Mouse (Mus musculus) c-Kit-negative CD71-positive TER-119-positive erythroid progenitor cells, embryonic 14.5 days (primary cell): ENCODE results near the gene Slx4.
"Not testable (repeated sequence)": the region's sequence is repeated elsewhere in the genome, so short reads cannot be mapped to it uniquely, and the experiment has no call there.

Source experiments
- DNase-seq: peaks from one replicate; pipeline ENCODE4 v3.0.0-alpha.2; 2013; ENCODE audit warnings: low read depth, low spot score

Slx4 gene

DNA sequence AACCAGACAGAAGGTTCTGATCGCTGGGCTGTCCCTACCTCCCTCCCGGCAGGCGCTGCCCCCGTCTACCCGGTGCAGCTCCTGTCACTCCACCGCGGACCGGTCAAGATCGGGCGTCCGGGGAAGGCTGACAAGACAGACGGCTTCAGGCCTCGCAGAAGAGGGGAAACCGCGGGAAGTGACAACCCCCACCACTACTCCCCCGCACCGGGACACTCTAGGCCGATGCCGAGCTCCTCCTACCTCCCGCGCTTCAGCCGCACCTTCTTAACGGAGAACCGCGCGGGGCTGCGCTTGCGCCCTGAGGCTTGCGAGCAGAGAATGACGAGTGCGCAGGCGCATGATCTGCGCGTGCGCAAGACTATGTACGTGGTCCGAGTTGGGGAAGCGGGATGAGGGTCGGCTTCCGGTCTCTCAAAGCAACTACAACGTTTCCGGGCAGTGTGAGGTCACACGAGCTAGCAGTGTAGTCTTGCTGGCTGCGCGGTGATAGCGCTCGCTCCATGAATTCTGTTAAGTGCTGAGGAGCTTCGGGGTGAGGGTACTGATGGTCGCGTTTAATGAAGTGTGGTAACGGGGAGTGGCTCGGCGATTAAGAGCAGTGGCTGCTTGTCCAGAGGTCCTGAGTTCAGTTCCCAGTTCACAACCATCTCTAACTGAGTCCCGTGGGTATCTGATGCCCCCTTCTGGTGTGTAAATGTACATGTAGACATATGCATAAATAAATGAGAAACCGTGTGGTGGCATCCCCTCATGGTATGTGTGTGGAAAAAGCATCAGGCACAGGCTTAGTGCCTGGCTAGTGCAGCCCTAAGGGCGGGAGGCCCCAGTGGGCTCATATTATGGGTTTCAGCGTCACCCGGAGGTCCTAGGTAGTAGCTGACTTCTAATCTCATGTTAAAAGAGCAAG, at the start of gene Slx4:
TSS of gene Slx4 (minus strand) at position 282 of the 910 bp plus-strand sequence.
- peak; percentile 92 for DNase-seq

DNA sequence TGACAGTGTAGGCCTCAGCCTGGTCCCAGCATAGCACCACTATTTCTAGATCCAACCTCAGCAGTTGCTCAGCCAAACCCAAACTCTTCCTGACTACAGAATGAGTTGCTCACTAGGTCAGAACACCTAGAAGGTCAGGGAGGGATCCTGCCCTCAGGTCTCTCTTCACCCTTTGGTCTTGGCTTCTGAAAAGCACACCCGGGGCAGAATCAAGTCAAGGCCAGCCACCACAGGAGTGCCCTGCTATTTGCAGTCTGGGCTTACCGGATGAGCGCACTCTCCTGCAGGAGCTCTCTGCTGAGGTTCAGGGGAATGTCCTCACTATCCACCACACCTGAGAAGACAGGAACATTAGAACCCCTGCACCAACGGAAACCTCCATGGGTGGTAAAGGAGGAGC, 49.0 kb upstream of the Slx4 start:
- no peak for DNase-seq

DNA sequence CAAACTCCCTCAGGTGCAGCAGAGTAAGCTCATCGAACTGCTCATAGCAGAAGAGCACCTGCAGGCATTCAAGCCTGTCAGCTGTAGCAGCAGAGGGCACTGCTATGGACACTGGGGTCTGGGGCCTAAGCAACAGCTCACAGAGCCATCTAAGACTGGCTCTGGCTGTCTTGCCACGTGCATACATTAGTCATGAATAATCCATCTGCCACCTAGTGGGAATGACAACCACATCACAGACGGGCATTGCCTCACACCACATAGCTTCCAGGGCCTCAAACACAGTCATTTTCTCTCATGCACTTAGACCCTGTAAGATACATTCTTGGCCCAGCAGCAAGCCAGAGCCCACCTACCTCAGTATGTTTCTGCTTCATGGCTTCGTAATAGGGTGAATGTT, 42.0 kb upstream of the Slx4 start:
- no peak for DNase-seq

DNA sequence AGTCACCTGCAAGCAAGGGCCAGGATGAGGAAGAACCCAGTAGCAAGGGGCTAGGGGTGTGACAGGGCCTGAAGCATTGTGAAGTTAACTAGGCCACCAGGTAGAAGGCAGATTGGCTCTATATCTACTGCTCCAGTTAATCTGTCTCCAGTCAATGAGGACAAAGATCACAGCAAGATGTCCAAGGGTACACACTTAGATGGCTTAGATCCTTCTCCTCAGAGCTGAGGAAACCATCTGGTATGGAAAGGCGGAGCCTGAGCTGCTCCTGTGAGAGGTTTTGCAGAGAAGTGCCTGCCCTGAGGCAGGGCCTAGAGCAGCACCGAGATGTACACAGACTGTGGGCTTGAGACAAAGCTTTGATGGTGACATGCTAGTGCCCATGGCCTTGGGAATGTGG, 40.5 kb upstream of the Slx4 start:
- no peak for DNase-seq

DNA sequence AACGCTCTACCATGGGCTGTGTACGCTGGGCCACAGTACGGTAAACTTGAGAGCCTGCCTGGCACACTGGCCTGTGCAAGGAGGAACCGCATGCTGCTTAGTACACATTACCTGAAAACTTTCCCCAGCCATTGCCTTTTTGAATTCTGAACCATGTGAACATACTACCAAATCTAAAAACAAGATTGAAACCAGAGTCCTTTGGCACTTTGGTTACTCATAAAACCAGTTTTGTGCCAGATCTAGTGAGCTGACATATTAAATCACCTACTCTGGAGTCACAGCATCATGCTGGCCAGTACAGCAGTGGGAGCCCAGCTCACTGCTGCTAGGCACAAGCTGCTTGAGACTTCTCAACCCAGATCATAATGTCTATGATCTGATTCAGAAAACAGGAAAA, 38.1 kb upstream of the Slx4 start:
- DNase-seq: no peak

DNA sequence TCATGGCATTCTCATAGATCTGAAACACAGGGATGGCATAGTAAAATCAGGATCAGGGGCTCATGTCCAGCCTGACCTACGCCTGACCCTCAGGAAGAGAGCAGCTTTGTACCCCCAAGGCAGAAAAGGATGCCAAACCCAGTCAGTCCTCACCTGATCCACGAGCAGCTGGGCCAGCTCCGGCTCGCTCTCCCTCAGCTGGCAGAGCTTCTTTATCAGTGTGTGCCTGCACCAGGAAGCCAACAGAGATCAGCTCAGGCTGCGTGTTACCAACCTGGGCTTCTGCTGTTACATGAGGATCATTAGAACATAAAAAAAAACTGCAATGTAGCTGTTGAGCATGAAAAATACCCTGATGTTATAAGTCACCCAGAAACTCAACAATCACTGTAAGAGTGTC, 36.6 kb upstream of the Slx4 start:
- no peak for DNase-seq

DNA sequence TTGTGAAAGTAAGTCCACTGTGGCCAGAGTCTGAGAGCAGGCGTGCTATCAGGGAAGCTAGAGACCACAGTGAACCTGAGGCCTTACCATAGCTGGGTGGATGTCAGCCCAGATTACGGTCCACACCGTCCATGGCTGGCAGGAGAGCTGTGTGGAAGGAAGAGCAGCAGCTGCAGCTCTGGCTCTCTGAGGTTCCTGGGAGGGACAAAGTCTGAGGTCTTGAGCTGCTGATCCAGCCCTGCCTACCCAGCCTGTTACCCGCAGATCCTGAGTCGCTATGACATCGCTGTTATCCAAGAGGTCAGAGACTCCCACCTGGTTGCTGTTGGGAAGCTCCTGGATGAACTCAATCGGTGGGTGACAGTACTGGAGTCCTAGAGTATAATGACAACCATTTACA, 34.1 kb upstream of the Slx4 start:
- DNase-seq: no peak

DNA sequence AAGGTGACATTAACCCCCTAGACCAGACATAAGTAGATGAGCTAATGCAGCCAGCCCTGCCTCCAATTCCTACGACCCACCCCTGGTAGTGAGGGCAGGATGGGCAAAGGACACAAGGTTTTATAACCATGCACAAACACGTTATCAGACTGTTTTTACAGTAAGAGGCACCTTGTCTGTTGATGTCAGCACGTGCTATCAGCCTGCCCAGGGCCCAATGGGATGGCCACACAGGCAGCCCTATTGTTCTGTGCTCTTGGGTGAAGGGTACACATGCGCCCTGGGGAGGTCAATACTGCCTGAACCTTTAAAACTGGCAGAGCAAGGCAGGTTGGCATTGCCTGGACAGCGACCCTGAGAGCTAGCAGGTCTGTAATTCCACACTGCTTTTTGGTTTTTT, 33.2 kb upstream of the Slx4 start, which contains the start of gene Dnase1:
TSS of gene Dnase1 (plus strand) at position 136 of the 400 bp plus-strand sequence.
- no peak for DNase-seq

DNA sequence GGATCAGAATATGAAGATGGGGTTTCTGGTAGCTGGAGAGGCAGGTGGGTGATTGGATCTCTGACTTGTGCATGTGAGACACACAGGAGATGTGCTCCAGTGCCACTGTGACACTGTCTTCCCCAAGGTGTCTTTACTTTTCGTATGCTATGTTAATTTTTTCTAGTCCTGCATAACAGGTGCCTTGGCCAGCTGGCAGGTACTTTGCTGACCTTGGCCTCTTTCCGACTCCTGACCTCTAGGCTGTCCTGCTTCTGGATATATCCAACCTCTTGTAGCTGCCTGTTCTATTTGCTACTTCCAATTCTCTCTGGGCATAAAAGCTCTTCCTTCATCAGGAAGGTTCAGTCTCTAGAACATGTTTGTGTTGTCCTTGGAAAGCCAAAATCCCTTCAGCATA, 32.0 kb upstream of the Slx4 start:
- no peak for DNase-seq

DNA sequence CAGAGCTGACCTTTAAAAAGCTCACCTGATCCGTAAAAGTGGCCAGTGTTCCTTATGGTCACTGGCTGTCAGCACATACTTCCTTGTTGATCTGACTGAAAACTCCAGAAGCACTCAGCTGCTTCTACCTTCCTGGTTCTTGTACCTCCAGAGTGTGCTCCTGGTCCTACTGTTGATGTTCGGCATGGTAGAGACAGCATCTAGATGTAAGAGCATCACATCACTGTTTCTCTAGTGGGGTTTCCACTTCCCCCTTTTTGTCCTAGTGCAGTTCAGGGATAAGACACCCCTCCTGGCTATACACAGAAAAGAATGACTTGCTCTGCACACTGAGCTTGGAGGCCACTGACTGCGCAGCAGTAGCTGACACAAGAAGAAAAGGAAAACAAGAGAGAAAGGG, 30.9 kb upstream of the Slx4 start:
- no peak for DNase-seq

DNA sequence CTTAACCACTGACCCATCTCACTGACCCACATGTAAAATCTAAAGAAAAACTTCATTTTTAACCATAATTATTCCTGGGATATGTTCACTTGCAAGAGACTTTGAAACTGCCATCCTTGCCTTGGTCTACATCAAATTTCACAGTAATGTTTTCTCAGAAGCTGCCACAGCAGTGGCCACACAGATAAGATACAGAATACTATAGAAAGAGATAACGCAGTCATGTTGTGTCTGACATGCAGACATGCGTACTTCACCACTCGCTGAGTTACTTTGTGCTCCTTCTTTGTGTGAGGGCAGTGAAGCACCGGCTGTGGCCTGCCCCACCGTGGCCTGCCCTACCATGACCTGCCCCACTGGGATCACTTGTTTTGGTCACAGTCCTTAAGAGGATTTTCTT, 30.4 kb upstream of the Slx4 start:
- no peak for DNase-seq

DNA sequence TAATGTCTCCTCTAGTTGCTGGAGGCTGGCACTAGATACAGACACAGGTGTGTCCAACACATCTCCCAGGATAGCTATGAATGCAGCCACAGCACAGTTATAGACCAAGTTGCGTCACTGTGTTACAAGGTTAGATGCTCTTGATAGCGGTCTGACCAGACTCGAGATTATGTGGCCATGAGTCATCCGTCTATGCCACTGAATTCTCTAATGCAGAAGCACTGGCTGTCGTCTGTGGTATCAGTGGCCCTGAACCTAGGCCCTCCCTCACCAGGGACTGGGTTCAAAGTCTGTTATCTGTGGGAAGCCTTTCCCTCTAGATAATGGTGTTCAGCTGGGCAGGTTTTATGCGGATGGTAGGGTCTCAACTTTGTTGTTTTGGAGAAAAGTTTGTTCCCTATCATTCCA, 28.8 kb upstream of the Slx4 start:
- DNase-seq: no peak

DNA sequence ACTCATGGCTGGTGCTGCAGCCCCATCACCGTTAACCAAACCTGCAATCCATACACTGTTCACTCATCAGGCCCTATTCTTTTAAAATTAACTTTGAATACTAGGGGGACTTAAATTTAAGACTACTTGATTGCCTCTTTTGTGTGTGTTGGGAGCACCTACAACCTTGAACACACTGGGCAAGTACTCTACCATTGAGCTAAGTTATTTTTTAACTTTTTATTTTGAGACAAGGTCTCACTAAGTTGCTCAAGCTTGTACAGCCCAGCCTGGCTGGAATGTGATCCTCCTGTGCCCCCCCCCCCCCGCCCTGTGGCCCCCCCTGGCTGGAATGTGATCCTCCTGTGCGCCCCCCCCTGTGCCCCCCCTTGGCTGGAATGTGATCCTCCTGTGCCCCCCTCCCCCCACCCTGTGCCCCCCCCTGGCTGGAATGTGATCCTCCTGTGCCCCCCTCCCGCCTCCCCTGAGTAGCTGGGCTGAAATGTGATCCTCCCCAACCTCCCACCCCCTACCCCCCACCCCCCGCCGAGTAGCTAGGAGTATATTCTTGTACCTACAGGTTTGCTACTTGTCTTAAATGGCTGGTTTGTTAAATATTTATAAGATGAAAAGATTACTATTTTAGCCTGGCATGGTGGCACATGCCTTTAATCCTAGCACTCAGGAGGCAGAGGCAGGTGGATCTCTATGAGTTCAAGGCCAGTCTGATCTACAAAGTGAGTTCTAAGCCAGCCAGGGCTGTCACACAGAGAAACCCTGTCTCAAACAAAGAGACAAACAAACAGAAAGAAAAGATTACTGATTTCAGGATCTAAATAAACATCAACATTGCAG, 28.1 kb upstream of the Slx4 start:
- DNase-seq: no peak

DNA sequence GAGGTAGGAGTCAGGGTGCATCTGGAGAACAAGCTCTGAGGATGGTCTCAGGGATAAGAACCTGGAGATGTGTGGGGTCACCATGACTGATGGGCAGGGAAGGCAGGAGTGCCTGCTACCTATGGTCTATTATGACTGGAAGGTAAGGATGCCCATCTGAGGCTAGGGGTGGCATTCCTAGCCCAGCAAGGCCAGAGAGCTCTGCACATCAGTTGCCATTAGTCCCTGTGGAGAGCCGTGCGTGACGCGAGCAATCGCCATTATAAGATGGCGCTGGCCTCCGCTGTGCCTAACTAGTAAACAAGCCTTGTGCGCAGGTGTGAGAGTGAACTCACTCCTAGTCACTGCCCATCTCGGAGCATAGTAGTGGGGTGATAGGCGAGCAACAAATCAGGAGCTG, 26.9 kb upstream of the Slx4 start:
- DNase-seq: no peak

DNA sequence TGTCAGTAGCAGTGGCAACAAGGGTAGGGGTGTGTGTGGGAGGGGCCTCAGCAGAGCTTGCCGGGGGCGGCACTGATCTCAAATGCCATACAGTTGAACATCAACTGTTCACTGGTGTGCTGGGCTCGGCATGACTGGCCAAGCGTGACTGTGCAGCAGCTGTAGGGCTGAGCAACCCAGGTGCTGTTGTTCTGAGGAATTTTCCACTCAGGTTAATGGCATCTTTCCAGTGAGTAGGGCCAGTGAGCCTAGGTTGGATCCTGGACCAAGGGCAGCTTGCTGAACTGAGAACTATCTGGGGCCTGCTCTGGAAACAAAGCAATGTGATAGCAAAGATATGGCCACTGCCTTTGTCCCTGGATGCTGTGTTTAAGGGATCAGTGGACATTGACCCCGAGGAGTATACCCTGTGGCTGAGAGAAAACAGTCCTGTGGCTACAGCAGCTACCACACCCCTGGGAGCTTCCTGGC, 25.8 kb upstream of the Slx4 start:
- DNase-seq: no peak

DNA sequence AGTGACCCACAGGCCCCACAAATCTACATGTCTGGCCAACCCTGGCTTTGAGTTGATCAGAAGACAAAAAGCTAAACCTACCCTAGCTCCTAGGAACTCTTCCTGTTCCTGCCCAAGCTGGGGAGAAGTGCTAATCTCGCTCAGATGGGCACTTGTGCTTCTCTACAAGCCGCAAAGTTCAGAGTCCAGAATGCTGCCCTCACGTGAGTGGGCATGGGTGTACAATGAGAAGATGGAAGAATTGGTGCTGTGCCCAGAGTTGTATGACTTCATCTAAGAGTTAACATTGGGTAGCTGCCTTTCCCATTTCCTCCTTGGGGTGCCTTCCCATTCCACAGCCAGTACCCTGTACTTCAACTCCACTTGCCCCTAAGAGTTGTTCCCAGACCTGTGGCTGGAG, 23.6 kb upstream of the Slx4 start:
- no peak for DNase-seq

DNA sequence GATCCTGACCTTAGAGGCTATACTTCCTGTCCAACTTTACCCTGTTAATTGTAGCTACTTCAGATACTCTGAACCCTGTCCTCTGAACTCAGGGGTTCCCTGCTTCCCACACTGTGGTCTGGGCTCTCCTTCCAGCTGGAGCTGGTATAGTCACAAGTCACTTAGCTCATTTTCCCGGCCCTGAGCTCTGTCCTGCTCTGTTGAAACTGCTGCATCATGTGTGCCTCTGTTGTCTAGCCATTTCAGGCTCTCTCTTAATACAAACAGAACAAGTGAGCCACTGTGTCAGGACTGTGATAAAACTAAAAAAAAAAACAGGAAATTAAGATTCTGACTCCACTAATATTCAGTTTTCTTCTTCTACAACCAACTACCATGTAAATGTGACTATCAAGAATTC, 23.1 kb upstream of the Slx4 start:
- DNase-seq: no peak

DNA sequence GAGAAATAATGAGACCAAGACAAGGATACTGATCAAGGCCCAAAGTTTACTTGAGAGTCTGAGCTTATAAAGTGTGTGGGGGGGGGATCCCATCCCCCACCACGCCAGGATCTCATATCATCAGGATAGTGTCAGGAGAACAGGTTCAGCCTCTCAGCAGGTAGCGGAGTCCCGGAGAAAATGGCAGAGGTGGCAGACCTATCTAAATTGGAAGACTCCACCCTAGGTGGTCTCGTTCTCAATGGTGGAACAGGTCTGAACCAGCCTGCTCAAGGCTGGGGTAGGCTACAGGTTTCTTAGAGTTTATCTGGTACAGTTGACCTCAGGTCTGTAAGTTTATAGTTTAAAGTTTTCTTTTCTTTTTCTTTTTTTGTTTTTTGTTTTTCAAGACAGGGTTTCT, 19.1 kb upstream of the Slx4 start:
- no peak for DNase-seq

DNA sequence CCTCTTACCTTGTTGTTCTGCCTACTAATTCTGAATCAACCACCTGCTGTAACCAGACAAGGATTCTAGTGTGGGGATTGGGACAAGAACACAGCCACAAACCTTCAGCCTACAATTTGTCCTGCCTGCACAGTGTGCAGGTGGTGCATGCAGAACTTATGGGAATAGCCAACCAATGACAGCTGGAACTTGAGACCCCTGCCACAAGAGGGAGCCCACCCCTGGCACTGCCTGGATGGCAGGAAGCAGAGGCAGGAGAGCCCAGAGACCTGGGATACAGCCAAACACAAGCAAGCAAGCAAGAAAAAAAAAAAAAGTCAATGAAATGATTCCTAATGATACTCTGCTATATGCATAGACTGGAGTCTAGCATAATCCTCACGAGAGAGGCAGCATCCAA, 17.7 kb upstream of the Slx4 start:
- no peak for DNase-seq

DNA sequence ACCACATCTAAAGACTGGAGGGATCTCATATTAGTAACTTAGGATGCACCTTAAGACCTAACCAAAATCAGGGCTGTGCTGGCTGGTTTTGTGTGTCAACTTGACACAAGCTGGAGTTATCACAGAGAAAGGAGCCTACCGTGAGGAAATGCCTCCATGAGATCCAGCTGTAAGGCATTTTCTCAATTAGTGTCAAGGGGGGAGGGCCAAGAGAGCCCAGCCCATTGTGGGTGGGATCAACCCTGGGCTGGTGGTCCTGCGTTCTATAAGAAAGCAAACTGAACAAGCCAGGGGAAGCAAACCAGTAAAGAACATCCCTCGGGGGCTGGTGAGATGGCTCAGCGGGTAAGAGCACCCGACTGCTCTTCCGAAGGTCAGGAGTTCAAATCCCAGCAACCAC, 13.9 kb upstream of the Slx4 start:
- not testable (repeated sequence) for DNase-seq

DNA sequence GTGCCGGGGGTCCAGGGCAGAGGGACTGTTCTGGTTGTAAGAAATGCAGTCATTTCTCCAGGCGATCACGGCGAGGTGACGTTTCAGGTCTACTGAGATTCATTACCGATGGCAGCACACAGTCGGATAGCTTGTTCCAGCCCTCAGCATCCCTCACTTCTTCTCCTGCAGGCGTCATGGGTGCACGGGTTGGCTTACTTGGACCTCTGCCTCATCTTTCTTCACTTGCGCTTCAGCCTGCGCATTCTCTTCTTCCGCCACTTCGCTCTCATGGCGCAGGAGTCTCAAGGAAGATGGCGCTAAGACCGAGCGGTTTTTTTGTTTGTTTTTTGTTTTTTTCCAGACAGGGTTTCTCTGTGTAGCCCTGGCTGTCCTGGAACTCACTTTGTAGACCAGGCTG, 13.2 kb upstream of the Slx4 start:
- DNase-seq: not testable (repeated sequence)

DNA sequence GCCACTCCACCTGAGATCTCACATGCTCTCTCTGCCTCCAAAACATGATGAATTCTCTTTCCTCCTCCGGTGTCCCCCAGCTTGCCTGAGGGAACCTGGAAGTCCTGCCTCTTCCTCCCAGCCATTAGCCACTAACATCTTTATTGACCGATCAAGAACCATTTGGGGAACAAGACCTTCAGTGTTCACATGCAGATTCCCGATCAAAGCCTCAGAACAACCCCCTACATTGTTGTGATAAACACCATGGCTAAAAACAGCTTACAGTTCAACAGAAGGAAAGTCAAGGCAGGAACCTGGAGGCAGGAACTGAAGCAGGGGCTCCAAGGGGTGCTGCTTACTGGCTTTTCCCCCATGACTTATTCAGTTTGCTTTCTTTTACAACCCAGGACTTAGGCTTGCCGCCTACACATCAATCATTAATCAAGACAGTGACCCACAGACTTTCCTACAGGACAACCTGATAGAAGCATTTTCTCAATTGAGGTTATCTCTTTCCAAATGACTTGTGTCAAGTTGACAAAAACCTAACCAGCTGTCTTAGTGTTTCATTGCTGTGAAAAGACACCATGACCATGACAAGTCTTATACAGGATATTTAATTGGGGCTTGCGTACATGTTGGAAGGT, 10.6 kb upstream of the Slx4 start:
- DNase-seq: no peak
